18 mouse cellular contexts compared by ENCODE assay signal in genomic region chr1:149832514-149832913, GRCm38 (mm10).
A peak's percentile ranks its signal among the peaks of the same experiment; 100 is the strongest.
DNase-seq lines count a peak whose midpoint lies in the region; ATAC-seq and TF ChIP-seq lines count a peak whose summit lies in the region.
"Had no signal": no experiment of that assay in that cellular context is flagged by ENCODE, and none has a peak within 500 bp of the region (broad histone marks: within the 10 kb centered on the region; RNA-seq: fewer than 3 reads in every experiment).

No protein-coding gene starts in this region.

- WGBS in heart, embryonic 12.5 days, result 82% methylated on average over 1 of the region's 1 CpGs
- 34% methylated on average over 1 of the region's 1 CpGs for WGBS in forebrain, embryonic 16.5 days
- 80% methylated on average over 1 of the region's 1 CpGs for WGBS in kidney, embryonic 15.5 days

- ATAC-seq in heart, embryonic 12.5 days (ENCODE audit: insufficient number of reproducible peaks, low FRiP score), result no peak
- peak; percentile 59 for ATAC-seq in forebrain, embryonic 16.5 days
- ATAC-seq in kidney, embryonic 15.5 days (replicated peaks; ENCODE audit: low FRiP score), result no peak
- ATAC-seq: activated CD4-positive, CD25-positive, alpha-beta regulatory T cell, adult 4 months had no signal

- no peak overlapping the region for H3K27ac ChIP-seq in heart, embryonic 12.5 days (ENCODE audit: poor library complexity, severe bottlenecking)
- no peak overlapping the region for H3K27ac ChIP-seq in forebrain, embryonic 16.5 days (ENCODE audit: low read length)
- H3K27ac ChIP-seq in kidney, embryonic 15.5 days, result no peak overlapping the region
- H3K27ac ChIP-seq: heart, adult 2 months; heart, embryonic 10.5 days; hindbrain, embryonic 15.5 days; intestine, embryonic 15.5 days had no signal

- no peak overlapping the region for H3K4me2 ChIP-seq in heart, embryonic 12.5 days
- no peak overlapping the region for H3K4me2 ChIP-seq in forebrain, embryonic 16.5 days (ENCODE audit: low read length)
- no peak overlapping the region for H3K4me2 ChIP-seq in kidney, embryonic 15.5 days
- H3K4me2 ChIP-seq: hindbrain, embryonic 15.5 days; intestine, embryonic 15.5 days had no signal

- no peak for TF ChIP-seq POLR2A in brain, embryonic 14.5 days (IDR thresholded peaks at IDR 0.05; ENCODE audit: borderline replicate concordance, extremely low read depth, insufficient read depth, insufficient read length, poor library complexity, severe bottlenecking)

- H3K27me3 ChIP-seq in heart, embryonic 12.5 days (replicated peaks), result no peaks in the 10 kb centered on the region
- no peaks in the 10 kb centered on the region for H3K27me3 ChIP-seq in forebrain, embryonic 16.5 days (replicated peaks; ENCODE audit: control insufficient read depth, insufficient read depth, low read length)
- no peaks in the 10 kb centered on the region for H3K27me3 ChIP-seq in kidney, embryonic 15.5 days
- H3K27me3 ChIP-seq: hindbrain, embryonic 15.5 days; intestine, embryonic 15.5 days had no signal

- no peak overlapping the region for H3K4me3 ChIP-seq in heart, embryonic 12.5 days
- no peak overlapping the region for H3K4me3 ChIP-seq in forebrain, embryonic 16.5 days (replicated peaks; ENCODE audit: low read length)
- H3K4me3 ChIP-seq in kidney, embryonic 15.5 days (replicated peaks), result no peak overlapping the region
- H3K4me3 ChIP-seq: heart, adult 2 months; heart, embryonic 10.5 days; hindbrain, embryonic 15.5 days; intestine, embryonic 15.5 days had no signal

- peak; percentile 3 to 4 for DNase-seq in cerebellum, postnatal 10 days
- no peak for DNase-seq in cerebellum, postnatal 14 days
- DNase-seq in heart, adult 11 months, result peak; percentile 54
- DNase-seq in brain, embryonic 14.5 days (ENCODE audit: low read depth), result peak; percentile 38
- DNase-seq in adrenal gland, postnatal 4 days (ENCODE audit: low spot score in 2 of 2), result no peak
- DNase-seq: adrenal gland, adult 8-10 months; cerebellum, adult 11 months; cerebellum, adult 9-11 months; gastrocnemius, postnatal 25 days; heart, adult 2 months; kidney, adult 11 months had no signal

- H3K9ac ChIP-seq in heart, embryonic 12.5 days, result no peak overlapping the region
- H3K9ac ChIP-seq in forebrain, embryonic 16.5 days (replicated peaks; ENCODE audit: low read depth, low read length), result no peak overlapping the region
- no peak overlapping the region for H3K9ac ChIP-seq in kidney, embryonic 15.5 days
- H3K9ac ChIP-seq: hindbrain, embryonic 15.5 days; intestine, embryonic 15.5 days had no signal

- TF ChIP-seq CTCF in brain, embryonic 14.5 days (IDR thresholded peaks at IDR 0.05; ENCODE audit: borderline replicate concordance, extremely low read depth, insufficient read depth, insufficient read length), result no peak

- H3K36me3 ChIP-seq in heart, embryonic 12.5 days, result no peaks in the 10 kb centered on the region
- no peaks in the 10 kb centered on the region for H3K36me3 ChIP-seq in forebrain, embryonic 16.5 days (ENCODE audit: control insufficient read depth, insufficient read depth)
- H3K36me3 ChIP-seq in kidney, embryonic 15.5 days, result no peaks in the 10 kb centered on the region
- H3K36me3 ChIP-seq: heart, embryonic 10.5 days; hindbrain, embryonic 15.5 days; intestine, embryonic 15.5 days had no signal

- H3K4me1 ChIP-seq in heart, embryonic 12.5 days (replicated peaks), result no peaks in the 10 kb centered on the region
- H3K4me1 ChIP-seq in forebrain, embryonic 16.5 days (replicated peaks; ENCODE audit: control insufficient read depth, insufficient read depth, low read length), result no peaks in the 10 kb centered on the region
- H3K4me1 ChIP-seq in kidney, embryonic 15.5 days, result no peaks in the 10 kb centered on the region
- H3K4me1 ChIP-seq: heart, embryonic 10.5 days; hindbrain, embryonic 15.5 days; intestine, embryonic 15.5 days had no signal

- H3K9me3 ChIP-seq in heart, embryonic 12.5 days (replicated peaks), result no peaks in the 10 kb centered on the region
- H3K9me3 ChIP-seq in forebrain, embryonic 16.5 days (ENCODE audit: control insufficient read depth, low read length), result no peaks in the 10 kb centered on the region
- no peaks in the 10 kb centered on the region for H3K9me3 ChIP-seq in kidney, embryonic 15.5 days (replicated peaks)
- H3K9me3 ChIP-seq: heart, embryonic 10.5 days; hindbrain, embryonic 15.5 days; intestine, embryonic 15.5 days had no signal

Comparison
In these comparisons a context has a peak if more than half of its experiments do, and no peak if none do; other contexts are left out.
1. DNase-seq: peak in cerebellum, postnatal 10 days (2 of 2), heart, adult 11 months (single experiment) and brain, embryonic 14.5 days (single experiment); none in cerebellum, postnatal 14 days (0 of 2) and adrenal gland, postnatal 4 days (0 of 2).